Mouse (Mus musculus) Muller cell, postnatal 12 days (primary cell): ENCODE measurements around the gene Sept4.

ENCODE experiments used
- DNase-seq: peaks from one replicate; pipeline ENCODE4 v3.0.0-alpha.2; 2015; ENCODE audit errors: inconsistent ontology term

The Sept4 gene

GRCm38 (mm10) chr11:87568255-87568953 is at the start of gene Sept4:
TSS of gene Sept4 (plus strand) at chr11:87568903.
- no peak for DNase-seq

GRCm38 (mm10) chr11:87519260-87519659 is 49.4 kb upstream of the Sept4 start:
- peak; percentile 55 for DNase-seq

- DNase-seq, result no peak
These were observed 45.2 kb upstream of the Sept4 start for GRCm38 (mm10) chr11:87523466-87523865.

- DNase-seq, result no peak
These were observed 44.7 kb upstream of the Sept4 start for GRCm38 (mm10) chr11:87523967-87524366.

GRCm38 (mm10) chr11:87524780-87525179 is 43.9 kb upstream of the Sept4 start:
- DNase-seq, result no peak

GRCm38 (mm10) chr11:87527364-87527763 is 41.3 kb upstream of the Sept4 start:
- DNase-seq, result no peak

- DNase-seq, result no peak
These were observed 40.7 kb upstream of the Sept4 start for GRCm38 (mm10) chr11:87527990-87528389.

- no peak for DNase-seq
These were observed 37.0 kb upstream of the Sept4 start for GRCm38 (mm10) chr11:87531695-87532094.

GRCm38 (mm10) chr11:87542285-87542684 is 26.4 kb upstream of the Sept4 start:
- DNase-seq, result no peak

- no peak for DNase-seq
These were observed 25.8 kb upstream of the Sept4 start for GRCm38 (mm10) chr11:87542906-87543305.

- no peak for DNase-seq
These were observed 15.4 kb upstream of the Sept4 start for GRCm38 (mm10) chr11:87553342-87553741.

GRCm38 (mm10) chr11:87554386-87554785 is 14.3 kb upstream of the Sept4 start:
- DNase-seq, result peak; percentile 10

GRCm38 (mm10) chr11:87555106-87555703 is 13.5 kb upstream of the Sept4 start:
- peak; percentile 95 for DNase-seq

GRCm38 (mm10) chr11:87561208-87561607 is 7.5 kb upstream of the Sept4 start:
- DNase-seq, result no peak

GRCm38 (mm10) chr11:87566501-87566900 is 2.2 kb upstream of the Sept4 start, which contains the start of gene Gm11492:
TSS of gene Gm11492 (plus strand) at chr11:87566653.
- no peak for DNase-seq

- no peak for DNase-seq
These were observed 2.0 kb downstream of the Sept4 start for GRCm38 (mm10) chr11:87570743-87571142.

GRCm38 (mm10) chr11:87571361-87571950 is 2.8 kb downstream of the Sept4 start:
- peak; percentile 64 for DNase-seq

- DNase-seq, result no peak
These were observed 5.0 kb downstream of the Sept4 start for GRCm38 (mm10) chr11:87573751-87574150.

GRCm38 (mm10) chr11:87574520-87575180 is 5.9 kb downstream of the Sept4 start:
- no peak for DNase-seq

GRCm38 (mm10) chr11:87577601-87578248 is 9.0 kb downstream of the Sept4 start:
- no peak for DNase-seq

- DNase-seq, result peak; percentile 81
These were observed 9.7 kb downstream of the Sept4 start for GRCm38 (mm10) chr11:87578249-87578962.
